Mouse (Mus musculus) splenic B cell, adult 2 months (primary cell): ENCODE measurements around the gene Espn.

Experiments used
- DNase-seq: peaks from one replicate; pipeline ENCODE4 v3.0.0-alpha.2; 2011; ENCODE audit warnings: low read depth, low spot score
- H3K27me3 ChIP-seq: 2 replicates; pipeline ENCODE4 v1.6.1; 2012; ENCODE audit warnings: mild to moderate bottlenecking, low read length, moderate library complexity, mixed read lengths; ENCODE audit not compliant: control insufficient read depth, poor library complexity, insufficient read depth, severe bottlenecking
- H3K36me3 ChIP-seq: 2 replicates; pipeline ENCODE4 v1.6.1; 2012; ENCODE audit warnings: mild to moderate bottlenecking, low read length, moderate library complexity, mixed read lengths; ENCODE audit not compliant: control insufficient read depth, poor library complexity, insufficient read depth, severe bottlenecking

The Espn gene

DNA sequence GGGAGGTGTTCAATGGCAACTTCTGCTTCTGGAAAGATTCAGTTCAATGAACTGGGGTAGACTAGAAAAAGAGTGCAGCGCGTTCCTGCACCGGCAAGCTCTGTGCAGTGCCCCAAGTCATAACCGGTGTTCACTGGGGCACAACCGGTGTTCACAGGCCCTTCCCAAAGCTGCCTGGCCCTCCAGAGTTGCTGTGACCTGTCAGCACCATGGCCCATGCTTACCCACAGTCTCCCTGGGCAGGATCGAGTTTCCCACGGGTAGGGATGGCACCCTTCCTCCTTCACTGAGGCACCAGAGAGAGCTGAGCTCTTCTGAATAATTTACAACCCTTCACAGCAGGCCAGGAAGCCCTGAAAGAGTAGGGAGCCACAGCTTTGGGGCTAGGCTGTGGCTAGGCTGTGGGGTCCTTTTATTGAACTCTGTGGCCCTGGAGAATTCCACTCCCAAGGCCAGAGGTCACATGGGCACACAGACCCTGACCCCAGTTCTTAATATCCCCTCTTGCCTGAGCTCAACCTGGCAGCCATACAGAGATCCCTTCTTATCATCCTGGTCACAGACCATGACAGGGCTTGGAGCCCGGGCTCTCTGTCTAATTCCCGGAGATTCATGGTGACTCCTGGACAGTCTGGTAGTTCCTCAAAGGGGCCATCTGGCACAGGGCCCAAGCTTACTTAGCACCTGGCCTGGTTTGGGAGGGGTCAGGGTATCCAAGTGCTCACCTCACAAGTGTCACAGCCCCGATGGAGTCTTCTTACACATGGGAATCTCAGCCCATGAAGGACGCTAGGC lies 5.9 kb downstream of the Espn start:
- DNase-seq, result no peak
- Histone ChIP-seq H3K27me3 (no peaks in the 10 kb centered on the region), H3K36me3 (no peaks in the 10 kb centered on the region)

DNA sequence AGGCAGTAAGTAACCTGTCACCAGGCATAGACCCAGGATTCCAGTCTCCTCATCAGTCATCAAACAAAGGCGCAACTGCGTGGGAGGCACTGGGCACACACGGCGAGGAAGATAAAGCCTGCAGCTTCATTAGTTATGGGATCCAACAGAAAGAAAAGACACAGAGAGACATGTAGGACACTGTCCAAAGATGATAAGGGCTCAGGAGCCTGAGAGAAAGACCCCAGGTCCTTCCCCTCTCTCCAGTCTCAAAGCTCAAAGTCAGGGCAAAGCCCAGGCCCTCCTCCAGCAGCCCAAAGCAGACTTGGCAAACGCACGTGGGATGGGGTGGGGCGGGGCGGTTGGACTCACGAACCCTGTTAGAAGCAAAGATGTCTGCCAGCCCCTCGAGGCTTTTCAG lies 6.7 kb downstream of the Espn start:
- no peaks in the 10 kb centered on the region for H3K27me3 ChIP-seq
- DNase-seq, result no peak
- no peaks in the 10 kb centered on the region for H3K36me3 ChIP-seq

DNA sequence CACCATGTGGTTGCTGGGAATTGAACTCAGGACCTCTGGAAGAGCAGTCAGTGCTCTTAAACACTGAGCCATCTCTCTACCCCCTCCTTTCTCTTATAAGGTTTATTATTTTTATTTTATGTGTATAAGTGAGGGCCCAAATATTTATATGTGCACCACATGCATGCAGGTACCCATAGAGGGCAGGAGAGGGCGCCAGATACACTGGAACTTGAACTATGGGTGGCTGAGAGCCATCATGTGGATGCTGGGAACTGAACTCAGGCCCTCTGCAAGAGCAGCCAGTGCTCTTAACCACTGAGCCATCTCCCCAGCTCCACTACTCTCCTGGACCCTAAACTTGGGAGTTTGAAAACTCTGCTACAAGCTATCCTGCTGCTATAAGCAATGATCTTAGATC lies 8.5 kb downstream of the Espn start:
- no peaks in the 10 kb centered on the region; the same call in 1 of the 2 replicates for H3K27me3 ChIP-seq
- DNase-seq, result no peak
- H3K36me3 ChIP-seq, result no peaks in the 10 kb centered on the region

DNA sequence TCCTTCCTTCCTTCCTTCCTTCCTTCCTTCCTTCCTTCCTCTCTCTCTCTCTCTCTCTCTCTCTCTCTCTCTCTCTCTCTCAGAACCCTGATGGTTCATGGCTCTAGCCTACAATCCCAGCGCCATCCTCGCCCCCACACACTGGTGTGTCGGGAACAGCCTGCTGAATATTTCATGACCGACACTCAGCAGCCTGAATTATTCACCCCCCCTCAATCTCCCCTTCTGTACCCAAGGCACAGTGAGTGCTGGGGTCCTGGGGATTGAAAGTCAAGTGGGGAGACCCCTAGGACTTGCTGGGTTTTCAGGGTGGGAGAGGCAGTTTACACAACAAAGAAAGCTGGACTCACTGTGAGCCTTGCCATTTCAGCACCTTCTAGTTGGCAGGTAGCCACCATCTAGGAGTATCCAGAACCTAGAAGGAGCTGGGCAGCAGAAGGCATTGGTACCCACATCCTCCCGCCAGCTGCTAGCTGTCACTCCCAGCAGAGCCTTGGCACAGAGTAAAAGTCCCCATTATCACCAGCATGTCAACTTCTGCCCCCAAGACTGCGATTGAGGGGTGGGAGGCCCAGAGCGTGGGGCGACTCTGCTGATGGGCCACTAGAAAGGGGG lies 10.5 kb downstream of the Espn start:
- no peaks in the 10 kb centered on the region; the same call in none of the 2 replicates for H3K27me3 ChIP-seq
- DNase-seq, result no peak
- no peaks in the 10 kb centered on the region for H3K36me3 ChIP-seq

DNA sequence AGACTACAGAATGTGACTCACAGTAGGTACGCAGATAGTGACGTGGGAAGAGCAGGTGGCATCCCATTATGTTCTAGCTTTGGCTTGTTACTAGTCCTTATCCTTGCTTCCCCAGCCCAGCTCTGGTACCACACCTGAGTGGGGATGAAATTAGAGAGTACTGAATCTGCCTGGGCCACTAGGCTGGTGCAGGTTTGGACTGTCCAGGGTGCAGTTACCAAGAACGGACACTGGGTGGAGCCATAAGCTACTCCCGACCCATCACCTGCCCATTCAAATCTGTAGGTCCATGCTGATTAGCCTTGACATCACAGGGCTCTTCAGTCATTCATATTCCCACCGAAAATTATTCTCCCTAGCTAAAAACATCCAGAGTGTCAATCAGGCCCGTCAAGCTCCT lies 11.7 kb downstream of the Espn start:
- Histone ChIP-seq H3K27me3 (no peaks in the 10 kb centered on the region; the same call in none of the 2 replicates), H3K36me3 (no peaks in the 10 kb centered on the region)
- peak; percentile 80 for DNase-seq

DNA sequence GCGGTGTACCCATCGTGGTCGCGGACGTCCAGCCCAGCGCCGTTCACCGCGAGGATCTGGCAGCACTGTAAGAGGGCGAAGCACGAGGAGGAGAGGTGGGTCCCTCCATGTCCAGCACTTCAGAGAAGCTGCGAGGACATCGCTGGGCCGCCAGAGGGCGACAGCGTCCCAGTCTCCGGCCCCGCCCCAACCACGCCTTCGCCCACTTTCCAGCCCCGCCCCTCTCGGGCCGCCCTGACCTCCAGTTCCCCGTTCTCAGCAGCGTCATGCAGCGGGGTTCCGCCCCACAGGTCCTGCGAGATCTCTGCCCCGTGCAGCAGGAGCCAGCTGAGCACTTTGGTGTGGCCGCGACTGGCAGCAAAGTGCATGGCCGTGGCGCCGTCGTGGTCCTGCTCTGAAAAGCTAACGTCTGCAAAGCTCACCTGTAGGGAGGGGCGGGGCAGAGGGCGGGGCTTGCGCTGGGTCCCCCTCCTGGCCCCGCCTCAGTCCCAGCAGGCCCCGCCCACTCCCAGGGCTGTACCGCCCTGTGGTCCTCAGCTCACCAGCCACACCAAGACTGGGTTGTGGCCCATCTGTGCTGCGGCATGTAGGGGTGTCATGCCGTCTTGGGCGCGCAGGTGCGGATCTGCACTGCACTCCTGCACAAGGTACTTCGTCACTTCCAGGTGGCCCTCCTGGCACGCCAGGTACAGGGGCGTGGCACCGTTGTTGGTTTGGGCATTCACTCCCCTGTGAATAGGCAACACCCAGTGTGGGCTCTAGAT lies 13.5 kb downstream of the Espn start:
- DNase-seq, result peak; percentile 94
- no peaks in the 10 kb centered on the region for H3K36me3 ChIP-seq
- H3K27me3 ChIP-seq, result no peaks in the 10 kb centered on the region; the same call in none of the 2 replicates

DNA sequence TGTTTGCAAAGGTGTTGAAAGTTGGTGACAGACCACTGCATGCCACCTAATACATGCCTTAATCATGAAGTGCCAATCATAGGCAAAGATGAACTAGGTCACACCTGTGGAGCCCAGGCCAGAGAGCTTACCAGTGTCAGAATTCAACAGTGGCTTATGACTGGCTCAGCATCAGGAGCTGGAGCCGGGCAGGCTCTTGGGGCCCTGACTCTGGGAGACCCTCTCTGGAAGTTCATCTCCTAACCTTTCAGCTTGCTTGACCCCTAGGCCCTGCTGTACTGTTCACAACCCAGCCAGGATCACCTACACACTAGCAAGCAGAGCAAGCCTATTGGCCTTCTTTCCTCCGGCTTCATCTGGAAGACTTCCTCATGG lies 15.3 kb downstream of the Espn start:
- H3K36me3 ChIP-seq, result no peaks in the 10 kb centered on the region
- DNase-seq, result no peak
- no peaks in the 10 kb centered on the region; the same call in none of the 2 replicates for H3K27me3 ChIP-seq

DNA sequence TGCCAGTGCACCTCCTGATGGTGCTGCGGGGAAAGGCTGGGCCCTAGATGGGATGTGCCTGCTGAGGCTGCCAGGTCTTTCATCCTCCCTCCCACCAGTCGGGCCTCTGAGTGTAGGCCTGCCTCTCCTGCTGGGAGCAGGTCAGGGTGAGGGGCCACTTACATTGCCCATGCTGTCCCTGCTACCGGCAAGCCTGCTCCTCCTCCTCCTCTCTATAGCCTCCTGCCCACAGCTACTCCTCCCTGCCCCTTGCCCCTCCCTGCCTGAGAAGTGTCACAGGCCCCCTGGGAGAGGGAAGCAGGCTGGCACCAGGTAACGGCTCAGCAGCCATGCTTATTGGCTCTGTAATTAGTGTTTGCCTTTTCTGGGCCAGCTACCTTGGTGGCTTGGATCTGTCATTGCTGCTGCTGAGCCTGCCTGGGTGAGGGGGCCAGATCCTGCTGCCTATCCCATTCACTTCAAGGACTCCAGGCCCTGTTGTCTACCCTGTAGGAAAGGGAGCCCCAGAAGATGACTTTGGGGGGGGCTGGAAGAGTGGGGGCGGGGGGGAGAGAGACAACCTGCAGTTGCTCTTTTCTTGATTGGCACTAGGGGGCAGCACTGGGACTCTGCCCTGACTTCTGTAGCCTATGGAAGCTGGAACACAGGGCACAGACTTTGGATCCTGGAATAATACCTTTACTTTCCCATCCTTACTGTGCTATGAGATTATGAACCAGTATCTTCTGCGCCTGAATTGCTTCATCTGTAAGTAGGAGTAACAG lies 15.9 kb downstream of the Espn start:
- Histone ChIP-seq H3K36me3 (no peaks in the 10 kb centered on the region), H3K27me3 (no peaks in the 10 kb centered on the region; the same call in none of the 2 replicates)
- peak; percentile 69 for DNase-seq

DNA sequence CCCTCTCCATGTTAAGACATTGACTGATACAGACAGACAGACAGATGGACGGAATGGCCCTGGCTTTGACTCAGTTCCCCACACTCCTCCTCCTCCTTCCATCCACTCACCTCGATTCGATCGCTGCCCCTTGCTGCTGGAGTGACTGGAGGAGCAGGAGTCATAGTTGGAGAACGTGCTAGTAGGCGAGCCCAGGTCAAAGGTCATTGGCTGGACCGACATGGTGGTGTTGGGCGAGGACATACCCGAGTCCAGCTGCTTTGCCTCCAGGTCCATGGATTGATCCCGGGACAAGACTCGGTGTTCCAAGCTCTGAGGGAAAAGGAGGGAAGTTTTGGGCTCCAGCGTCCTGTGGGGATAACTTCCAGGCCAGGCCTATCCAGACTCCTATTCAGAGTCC lies 16.8 kb downstream of the Espn start:
- H3K27me3 ChIP-seq, result no peaks in the 10 kb centered on the region; the same call in none of the 2 replicates

DNA sequence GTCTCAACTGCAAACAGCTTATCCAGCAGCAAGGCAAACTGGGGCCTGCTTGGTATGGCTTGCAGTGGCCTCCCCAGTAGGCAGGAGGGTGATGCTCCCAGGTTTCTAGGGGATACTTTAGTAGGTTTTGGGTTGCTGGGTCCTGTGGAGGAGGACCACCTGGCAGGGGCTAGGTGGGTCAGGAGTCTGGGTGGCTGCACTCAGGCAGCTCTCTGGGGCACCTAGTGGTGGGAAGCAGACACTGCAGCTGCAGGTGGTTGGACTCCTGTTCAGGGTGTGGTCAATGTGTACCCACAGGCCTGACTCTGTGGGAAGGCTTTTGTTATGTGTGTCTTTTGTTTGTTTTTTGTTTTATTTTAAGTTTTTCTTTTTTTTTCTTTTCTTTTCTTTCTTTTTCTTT lies 17.7 kb downstream of the Espn start:
- Histone ChIP-seq H3K36me3 (no peaks in the 10 kb centered on the region), H3K27me3 (no peaks in the 10 kb centered on the region; the same call in 1 of the 2 replicates)
- peak; percentile 72 for DNase-seq

More for the DNA sequence above, 16.8 kb downstream of the Espn start:
- DNase-seq, result no peak
- no peaks in the 10 kb centered on the region for H3K36me3 ChIP-seq

DNA sequence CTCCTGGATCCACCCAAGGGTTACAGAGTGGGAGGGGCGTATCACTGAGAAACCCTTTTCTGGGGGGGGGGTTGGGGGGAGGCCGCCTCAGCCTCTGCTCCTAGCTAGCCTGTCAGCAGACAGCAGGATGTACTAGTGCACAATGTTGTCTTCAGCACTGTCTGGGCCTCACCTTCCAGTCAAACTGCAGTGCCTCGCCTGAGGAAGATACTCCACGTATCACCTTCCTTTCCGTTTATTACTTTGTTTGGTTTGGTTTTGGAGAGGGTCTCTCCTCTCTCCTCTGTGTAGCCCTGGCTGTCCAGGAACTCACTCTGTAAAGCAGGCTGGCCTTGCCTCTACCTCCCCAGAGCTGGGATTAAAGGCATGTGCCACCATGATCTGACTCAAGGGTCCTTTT lies 19.0 kb downstream of the Espn start:
- no peak for DNase-seq
- Histone ChIP-seq H3K27me3 (no peaks in the 10 kb centered on the region; the same call in 1 of the 2 replicates), H3K36me3 (no peaks in the 10 kb centered on the region)

DNA sequence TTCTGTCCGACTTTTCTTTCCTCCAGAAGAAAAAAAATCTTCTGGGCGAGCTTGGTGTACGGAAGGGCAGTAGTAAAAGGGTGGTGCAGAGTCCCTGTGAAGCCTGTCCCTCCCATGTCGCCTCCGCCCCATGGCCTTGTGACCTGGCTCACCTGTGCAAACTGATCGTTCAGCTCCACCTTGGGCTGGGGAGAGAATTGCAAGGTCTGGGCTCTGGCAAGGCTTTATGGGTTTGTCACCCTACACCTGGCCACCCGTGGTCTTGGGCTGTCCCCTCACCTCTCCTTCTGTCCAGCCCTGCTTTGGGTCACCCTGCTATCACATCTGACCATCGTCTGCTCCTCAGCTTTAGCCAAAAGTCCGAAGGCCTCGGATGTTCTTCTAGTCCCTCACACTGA lies 19.4 kb downstream of the Espn start:
- Histone ChIP-seq H3K36me3 (no peaks in the 10 kb centered on the region), H3K27me3 (no peaks in the 10 kb centered on the region; the same call in 1 of the 2 replicates)
- no peak for DNase-seq

DNA sequence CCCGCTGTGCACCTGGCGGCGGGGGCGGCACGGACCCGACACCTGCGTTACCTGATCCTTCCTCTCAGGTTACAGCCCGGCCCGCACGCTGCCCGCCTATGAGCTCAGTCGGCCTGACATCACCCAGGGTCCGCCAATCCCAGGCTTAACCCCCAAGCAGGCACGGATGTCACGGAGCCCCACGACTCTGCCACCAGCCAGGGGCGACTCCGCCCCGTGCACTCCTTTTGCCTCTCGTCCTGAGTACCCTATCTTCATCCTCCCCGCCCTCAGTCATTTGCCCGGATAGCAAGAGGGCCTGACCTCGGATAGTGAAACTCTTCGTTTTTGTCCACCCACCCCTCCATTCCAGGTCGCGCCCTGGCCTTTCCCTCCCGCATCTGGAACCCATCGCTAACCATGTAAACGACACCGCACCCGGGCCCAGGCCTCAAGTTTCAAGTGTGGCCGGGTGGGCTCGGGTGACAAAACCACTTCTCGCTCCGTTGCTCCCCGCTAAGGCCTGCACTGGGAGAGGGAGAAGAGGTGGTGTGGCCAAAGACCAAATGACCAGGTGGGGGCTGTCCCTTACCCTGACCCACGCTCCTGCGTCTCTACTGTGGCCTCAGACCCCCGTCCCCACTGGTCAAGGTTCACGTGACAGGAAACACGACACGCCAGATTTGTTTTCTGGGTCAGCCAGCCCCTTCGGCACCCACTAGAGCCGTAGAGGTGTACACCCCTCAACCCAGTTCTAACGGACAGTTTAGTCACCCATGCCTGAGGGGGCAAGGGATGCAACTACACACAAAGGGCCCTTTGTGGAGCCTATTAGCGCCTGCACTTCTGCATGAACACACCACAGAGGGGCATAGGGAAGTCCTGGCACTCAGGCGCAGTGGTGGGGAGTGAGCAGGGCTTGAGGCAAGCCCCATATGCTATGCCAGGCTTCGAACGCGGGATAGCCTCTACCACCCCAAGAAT lies 20.1 kb downstream of the Espn start:
- Histone ChIP-seq H3K27me3 (no peaks in the 10 kb centered on the region; the same call in 1 of the 2 replicates), H3K36me3 (no peaks in the 10 kb centered on the region)
- no peak for DNase-seq
